ENCODE assay signal across 15 mouse cellular contexts in genomic region chr1:55043164-55043563, GRCm38 (mm10).
"Had no signal": no experiment of that assay in that cellular context is flagged by ENCODE, and none has a peak within 500 bp of the region (broad histone marks: within the 10 kb centered on the region; RNA-seq: fewer than 3 reads in every experiment).

No protein-coding gene starts in this region.

- H3K4me1 ChIP-seq: midbrain, embryonic 10.5 days; midbrain, embryonic 12.5 days; neural tube, embryonic 12.5 days had no signal

- DNase-seq: lung, adult 18-20 months; lung, embryonic 14.5 days; lung, postnatal 10 days; lung, postnatal 4 days; midbrain, embryonic 14.5 days; right cerebral cortex, postnatal 14 days; spleen, adult 18-20 months; thymus, adult 18-20 months; thymus, postnatal 14 days; thymus, postnatal 36 days had no signal

- H3K36me3 ChIP-seq: midbrain, embryonic 10.5 days; midbrain, embryonic 12.5 days; neural tube, embryonic 12.5 days had no signal

- ATAC-seq: midbrain, embryonic 16.5 days had no signal

- H3K4me3 ChIP-seq: midbrain, embryonic 10.5 days; midbrain, embryonic 12.5 days; myocyte; neural tube, embryonic 12.5 days had no signal

- H3K27me3 ChIP-seq: midbrain, embryonic 12.5 days; neural tube, embryonic 12.5 days had no signal

- H3K27ac ChIP-seq: midbrain, embryonic 10.5 days; midbrain, embryonic 12.5 days; neural tube, embryonic 12.5 days had no signal
